Mouse (Mus musculus): ENCODE data around the gene Ess2. TPM values are rescaled to one million over a fixed set of nuclear protein-coding genes. Genes with fewer than 3 reads are reported as not detected.

Ess2 gene
- total RNA-seq, 1 experiment from 2014 or later: 37.0 TPM

- ATAC-seq (replicated peaks; ENCODE audit: low read depth, poor library complexity, severe bottlenecking): 0 out of 2 replicates have a peak, but pooled peaks have one; percentile 10
Observed at GRCm38 (mm10) chr16:17922163-17922538, 11.0 kb upstream of the Ess2 start.

DNA sequence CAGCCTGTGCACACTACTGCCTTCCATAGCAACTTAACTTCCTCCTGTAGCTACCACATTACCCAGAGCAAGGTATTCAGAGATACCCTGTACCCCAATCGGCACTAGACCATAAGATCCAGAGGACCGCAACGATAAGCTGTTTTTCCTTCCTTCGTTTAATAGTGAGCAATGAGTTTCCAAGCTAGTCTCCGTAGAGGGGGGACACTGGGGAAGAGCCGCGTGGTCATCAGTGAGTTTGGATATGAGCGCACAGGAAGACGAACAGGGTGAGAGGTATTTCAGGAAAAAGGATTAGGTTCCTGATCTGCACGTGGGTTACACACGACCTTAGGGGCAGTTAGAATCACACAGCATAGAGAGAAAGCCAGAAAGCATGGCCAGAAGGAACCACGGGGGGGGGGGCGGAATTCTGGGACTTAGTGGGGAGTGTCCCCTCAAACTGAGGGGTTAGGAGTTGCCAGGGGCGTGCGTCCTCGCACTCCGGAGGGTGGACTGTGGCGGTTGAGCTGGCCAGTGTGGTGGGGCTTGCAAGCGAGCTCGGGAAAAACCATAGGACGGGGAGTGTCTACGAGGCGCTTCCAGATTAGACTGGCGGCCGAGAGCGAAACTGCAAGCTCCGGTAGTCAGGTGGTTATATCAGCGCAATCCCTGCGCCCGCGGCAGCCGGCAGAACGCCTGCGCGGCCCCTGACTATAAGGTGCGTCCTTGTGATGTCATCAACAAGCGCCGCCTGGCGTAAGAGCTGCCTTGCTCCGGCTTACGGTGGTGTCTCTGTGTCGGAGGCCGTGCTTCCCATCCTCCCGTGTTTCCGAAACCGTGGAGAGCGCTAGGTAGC, 10.4 kb upstream of the Ess2 start:
- peak; percentile 91 for ATAC-seq (replicated peaks; ENCODE audit: low read depth, poor library complexity, severe bottlenecking)

DNA sequence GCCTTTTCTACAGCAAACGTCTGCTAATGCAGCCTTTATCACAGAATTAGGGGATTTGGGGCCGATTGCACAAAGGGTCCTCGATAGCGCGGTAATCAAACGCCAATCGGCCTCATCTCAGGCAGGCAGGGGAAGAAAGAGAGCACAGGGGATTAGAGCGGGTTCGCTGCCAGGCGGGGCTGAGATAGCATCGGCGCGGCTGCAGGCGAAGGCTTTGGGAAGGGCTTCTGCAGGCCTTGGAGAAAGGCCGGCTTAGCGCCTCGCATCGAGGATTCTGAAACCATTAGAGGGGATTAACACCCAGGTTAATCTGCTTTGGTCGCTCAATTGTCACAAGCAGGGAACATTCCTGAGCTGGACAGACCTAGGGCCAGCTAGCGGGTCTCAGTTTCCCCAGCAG, 9.4 kb upstream of the Ess2 start:
- no peak for ATAC-seq (replicated peaks; ENCODE audit: low read depth, poor library complexity, severe bottlenecking)

- ATAC-seq (replicated peaks; ENCODE audit: low read depth, poor library complexity, severe bottlenecking): peak; percentile 10; the same call in 1 of the 2 replicates
Observed at GRCm38 (mm10) chr16:17914307-17915249, 3.4 kb upstream of the Ess2 start, which contains the start of gene Gsc2. Gsc2 (minus strand) TSS chr16:17915059.

- no peak for ATAC-seq (replicated peaks; ENCODE audit: low read depth, poor library complexity, severe bottlenecking)
Observed at GRCm38 (mm10) chr16:17898462-17898861, 12.7 kb downstream of the Ess2 start, which contains the start of the genes Dgcr2 and Tssk2. Dgcr2 (minus strand) TSS chr16:17898562. Tssk2 (plus strand) TSS chr16:17898637.

GRCm38 (mm10) chr16:17896091-17896490, 15.1 kb downstream of the Ess2 start:
- no peak for ATAC-seq (replicated peaks; ENCODE audit: low read depth, poor library complexity, severe bottlenecking)

DNA sequence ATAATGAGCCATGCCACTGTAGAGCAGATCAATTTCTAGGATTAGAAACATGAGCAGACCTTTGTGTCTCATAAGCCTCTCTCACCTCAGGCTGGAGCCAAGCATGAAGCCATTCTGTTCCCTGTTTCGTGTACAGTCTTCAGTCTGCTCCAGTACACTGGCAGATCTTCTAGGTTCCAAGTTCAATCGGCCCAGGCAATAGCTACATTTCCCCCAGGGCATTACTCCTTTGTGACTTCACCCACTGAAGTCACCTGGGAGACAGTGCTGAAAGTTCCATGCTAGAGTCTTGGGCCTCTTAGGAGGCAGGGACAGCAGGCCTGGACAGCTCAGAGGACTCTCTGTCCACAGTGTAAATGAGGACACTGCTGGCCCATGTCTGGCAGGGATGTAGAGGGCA, 17.2 kb downstream of the Ess2 start, which contains the start of gene Tssk1:
Gene Tssk1 (plus strand): TSS at position 301 of the 400 bp plus-strand sequence.
- no peak for ATAC-seq (replicated peaks; ENCODE audit: low read depth, poor library complexity, severe bottlenecking)

DNA sequence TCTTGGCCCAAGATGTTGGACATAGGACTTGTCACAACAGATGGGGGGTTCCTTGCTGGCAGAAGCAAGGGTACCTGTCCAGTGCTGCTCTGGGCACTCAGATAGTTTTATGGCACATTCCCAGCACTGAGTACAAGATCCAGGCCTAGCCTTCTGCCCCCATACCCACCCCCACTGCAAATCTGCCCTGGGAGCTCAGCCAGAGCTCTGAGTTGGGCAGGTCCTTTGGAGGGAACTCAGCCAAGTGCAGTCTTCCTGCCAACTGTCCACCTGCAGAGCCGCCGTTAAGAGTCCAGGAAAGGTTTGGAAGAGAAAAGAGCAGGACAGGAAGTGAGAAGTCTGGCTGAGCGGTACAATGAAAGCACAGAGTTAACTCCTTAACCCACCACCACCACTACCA, 18.5 kb downstream of the Ess2 start:
- no peak for ATAC-seq (replicated peaks; ENCODE audit: low read depth, poor library complexity, severe bottlenecking)

- peak; percentile 92 for ATAC-seq (replicated peaks; ENCODE audit: low read depth, poor library complexity, severe bottlenecking)
Observed at GRCm38 (mm10) chr16:17891567-17891959, 19.6 kb downstream of the Ess2 start, which contains the start of gene Gm20518. Gm20518 (minus strand) TSS chr16:17891671.

- ATAC-seq (replicated peaks; ENCODE audit: low read depth, poor library complexity, severe bottlenecking): peak; percentile 29
Observed at GRCm38 (mm10) chr16:17890917-17891566, 20.1 kb downstream of the Ess2 start.

- ATAC-seq (replicated peaks; ENCODE audit: low read depth, poor library complexity, severe bottlenecking): no peak
Observed at GRCm38 (mm10) chr16:17890342-17890727, 20.8 kb downstream of the Ess2 start.

GRCm38 (mm10) chr16:17889689-17890341, 21.3 kb downstream of the Ess2 start:
- no peak for ATAC-seq (replicated peaks; ENCODE audit: low read depth, poor library complexity, severe bottlenecking)

GRCm38 (mm10) chr16:17884116-17884515, 27.0 kb downstream of the Ess2 start:
- no peak for ATAC-seq (replicated peaks; ENCODE audit: low read depth, poor library complexity, severe bottlenecking)

GRCm38 (mm10) chr16:17882196-17882595, 29.0 kb downstream of the Ess2 start:
- ATAC-seq (replicated peaks; ENCODE audit: low read depth, poor library complexity, severe bottlenecking): no peak

DNA sequence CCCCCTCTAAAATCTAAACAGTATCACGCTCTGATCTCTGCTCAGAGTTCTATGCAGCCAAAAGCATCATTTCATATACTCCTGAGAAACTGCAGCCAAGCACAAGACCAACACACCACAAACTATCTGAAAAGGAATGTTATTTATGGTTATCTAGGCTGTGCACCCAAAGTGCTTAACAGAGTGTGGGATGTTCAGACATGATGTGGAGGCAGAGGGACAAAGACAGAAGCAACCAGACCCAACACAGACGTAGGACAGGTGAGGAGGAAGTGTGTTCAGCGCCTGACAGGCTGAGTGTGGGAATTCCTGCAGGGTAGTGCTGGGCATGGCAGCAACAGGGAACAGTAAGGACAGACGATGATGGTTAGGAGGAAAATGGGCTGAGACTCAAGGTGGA, 31.6 kb downstream of the Ess2 start:
- no peak for ATAC-seq (replicated peaks; ENCODE audit: low read depth, poor library complexity, severe bottlenecking)

GRCm38 (mm10) chr16:17876096-17876495, 35.1 kb downstream of the Ess2 start:
- no peak for ATAC-seq (replicated peaks; ENCODE audit: low read depth, poor library complexity, severe bottlenecking)

DNA sequence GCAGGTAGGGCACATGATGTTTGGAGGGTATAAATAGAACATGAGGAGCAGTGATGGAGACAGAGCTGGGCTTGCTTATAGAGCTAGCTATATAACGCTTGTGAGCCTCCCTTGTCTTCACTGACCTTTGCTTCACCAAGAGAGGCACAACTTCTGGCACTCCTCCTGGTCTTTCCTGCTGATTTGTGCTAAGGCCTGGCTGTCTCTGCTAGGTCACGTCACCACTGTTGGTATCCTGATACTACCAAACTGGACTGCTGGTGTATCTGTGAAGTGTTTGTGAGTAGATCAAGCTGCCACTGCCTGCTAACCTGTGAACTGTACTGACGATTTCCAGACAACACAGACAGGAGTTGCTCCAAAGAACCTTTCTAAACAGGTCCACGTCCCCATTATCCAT, 36.0 kb downstream of the Ess2 start:
- ATAC-seq (replicated peaks; ENCODE audit: low read depth, poor library complexity, severe bottlenecking): no peak

DNA sequence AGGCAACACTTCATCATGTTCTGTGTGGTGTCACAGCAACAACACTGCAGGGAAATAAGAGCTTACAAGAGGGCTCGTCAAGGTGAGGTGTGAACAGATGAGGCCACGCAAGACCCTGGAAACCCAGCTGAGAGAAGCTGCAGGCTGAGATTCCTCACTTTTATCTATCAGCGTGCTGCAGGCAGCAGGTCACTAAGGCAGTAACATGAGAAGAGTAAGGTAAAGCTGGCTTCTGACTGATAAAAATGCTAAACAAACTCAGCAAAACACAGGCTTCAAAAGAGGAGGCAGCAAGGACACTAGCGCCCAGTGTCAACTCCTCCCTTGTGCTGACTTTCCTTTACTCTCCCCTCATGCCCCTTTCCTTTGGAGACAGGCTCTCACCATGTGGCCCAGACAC, 38.2 kb downstream of the Ess2 start:
- no peak for ATAC-seq (replicated peaks; ENCODE audit: low read depth, poor library complexity, severe bottlenecking)

DNA sequence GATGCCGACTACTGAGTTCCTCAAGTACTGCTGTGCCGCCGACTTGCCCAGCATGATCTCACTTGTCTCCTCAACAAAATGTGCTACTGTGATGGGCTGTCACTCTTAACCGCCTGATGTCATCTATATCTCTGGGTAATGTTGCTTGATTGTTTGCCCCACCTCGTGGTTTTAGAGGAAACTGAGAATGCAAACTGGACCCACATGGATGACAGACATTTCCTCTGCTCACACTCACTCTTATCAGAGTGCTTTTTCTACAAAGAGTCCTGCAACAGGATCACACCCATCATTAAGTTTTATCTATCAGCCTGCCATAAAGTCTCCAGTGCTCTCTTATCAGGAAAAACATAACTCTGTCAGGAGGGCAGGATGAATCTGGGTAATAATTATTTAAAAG, 39.9 kb downstream of the Ess2 start:
- ATAC-seq (replicated peaks; ENCODE audit: low read depth, poor library complexity, severe bottlenecking): 0 out of 2 replicates have a peak, but pooled peaks have one; percentile 42

DNA sequence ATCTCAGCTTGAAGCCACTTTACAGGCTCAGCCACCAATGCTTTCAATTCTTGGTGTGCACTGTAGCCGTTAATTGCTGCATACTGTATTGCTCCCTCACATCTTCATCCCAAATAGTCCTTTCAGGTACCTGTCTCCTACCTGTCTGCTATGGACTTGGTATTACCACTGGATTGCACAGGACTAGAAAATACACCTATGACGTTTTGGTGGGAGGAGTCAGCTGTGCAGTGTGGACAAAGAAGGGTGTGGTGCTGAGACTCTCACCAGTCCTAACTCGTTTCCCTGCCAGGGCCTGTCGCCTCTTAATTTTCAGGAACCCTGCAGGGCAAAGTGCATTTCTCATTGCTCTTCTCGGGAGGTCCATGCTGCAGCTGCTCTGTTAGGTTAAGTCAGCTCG, 45.4 kb downstream of the Ess2 start:
- no peak for ATAC-seq (replicated peaks; ENCODE audit: low read depth, poor library complexity, severe bottlenecking)
